In genomic region chr1:87041119-87041518, GRCm38 (mm10) we compare ENCODE assay signal across 8 mouse cellular contexts. TPM values are rescaled to one million over a fixed set of nuclear protein-coding genes. Genes with fewer than 3 reads are reported as not detected.
DNase-seq lines count a peak whose midpoint lies in the region; ATAC-seq and TF ChIP-seq lines count a peak whose summit lies in the region.
"Had no signal": no experiment of that assay in that cellular context is flagged by ENCODE, and none has a peak within 500 bp of the region (broad histone marks: within the 10 kb centered on the region; RNA-seq: fewer than 3 reads in every experiment).

No protein-coding gene starts in this region.

- no peak overlapping the region for H3K9ac ChIP-seq in ES-E14 (ENCODE audit: insufficient read depth, low read depth, low read length, poor library complexity, severe bottlenecking)
- no peak overlapping the region for H3K9ac ChIP-seq in midbrain, embryonic 13.5 days (replicated peaks)
- H3K9ac ChIP-seq: limb, embryonic 15.5 days had no signal

- no peak overlapping the region for H3K4me2 ChIP-seq in midbrain, embryonic 13.5 days (replicated peaks)

- H3K27me3 ChIP-seq in midbrain, embryonic 13.5 days = no peaks in the 10 kb centered on the region
- H3K27me3 ChIP-seq: limb, embryonic 15.5 days had no signal

- no peak for TF ChIP-seq POLR2A in embryonic fibroblast, embryonic 13.5 days (IDR thresholded peaks at IDR 0.05; ENCODE audit: low read depth, low read length)

- no peak overlapping the region for H3K4me3 ChIP-seq in ES-E14 (ENCODE audit: insufficient read depth in 1 of 2, low read depth in 1 of 2, low read length in 2 of 2, poor library complexity in 1 of 2, severe bottlenecking in 1 of 2)
- no peak overlapping the region for H3K4me3 ChIP-seq in embryonic fibroblast, embryonic 13.5 days (ENCODE audit: insufficient read depth, low read length)
- no peak overlapping the region for H3K4me3 ChIP-seq in left cerebral cortex, adult 2 months
- H3K4me3 ChIP-seq in midbrain, embryonic 13.5 days (replicated peaks) = no peak overlapping the region
- H3K4me3 ChIP-seq: limb, embryonic 15.5 days had no signal

- peak; percentile 69 for DNase-seq in ES-E14 (ENCODE audit: low read depth, low spot score)
- peak; percentile 79 for DNase-seq in adrenal gland, postnatal 14 days
- DNase-seq in heart, postnatal 25 days (ENCODE audit: low spot score) = peak; percentile 34
- DNase-seq in left cerebral cortex, adult 2 months (ENCODE audit: extremely low spot score in 1 of 2, low spot score in 2 of 2) = peak; percentile 70 to 76
- DNase-seq in spleen, adult 18-20 months = peak; percentile 26 to 69

- in situ Hi-C loops in ES-E14 (cut with MboI; ENCODE audit: low sequenced_read_pairs in 2 of 2, unreplicated experiment in 2 of 2) = no loop called here

- H3K36me3 ChIP-seq in ES-E14 (ENCODE audit: control insufficient read depth, insufficient read depth, low read length, poor library complexity, severe bottlenecking) = no peaks in the 10 kb centered on the region
- peaks cover 11% of the 10 kb centered on the region for H3K36me3 ChIP-seq in midbrain, embryonic 13.5 days

- ATAC-seq in midbrain, embryonic 13.5 days = peak; percentile 28; the same call in 1 of the 2 replicates

- intact Hi-C loops in heart, postnatal 25 days (cut with DNase I) = loop anchor here (1.0 to 5.0 kb wide), 3 partner anchors 69 to 422 kb away; no protein-coding TSS in a partner anchor
- intact Hi-C loops in left cerebral cortex, adult 2 months (cut with DNase I) = loop anchor here (10.0 kb wide), 1 partner anchor 276 kb away; no protein-coding TSS in a partner anchor

- H3K9me3 ChIP-seq in ES-E14 (ENCODE audit: control insufficient read depth, insufficient read depth, low read depth, low read length) = no peaks in the 10 kb centered on the region
- no peaks in the 10 kb centered on the region for H3K9me3 ChIP-seq in midbrain, embryonic 13.5 days
- H3K9me3 ChIP-seq: limb, embryonic 15.5 days had no signal

- no peak overlapping the region for H3K27ac ChIP-seq in ES-E14 (ENCODE audit: insufficient read depth, low read depth, low read length, poor library complexity, severe bottlenecking)
- H3K27ac ChIP-seq in embryonic fibroblast, embryonic 13.5 days (ENCODE audit: insufficient read depth, low read length) = no peak overlapping the region
- no peak overlapping the region for H3K27ac ChIP-seq in left cerebral cortex, adult 2 months
- H3K27ac ChIP-seq in midbrain, embryonic 13.5 days = no peak overlapping the region

- WGBS in midbrain, embryonic 13.5 days = 29% methylated on average over 3 of the region's 3 CpGs

- peak; percentile 42; the same call in 1 of the 2 replicates for TF ChIP-seq CTCF in embryonic fibroblast, embryonic 13.5 days (IDR thresholded peaks at IDR 0.05; ENCODE audit: borderline replicate concordance, insufficient read depth, low read length)
- TF ChIP-seq CTCF in left cerebral cortex, adult 2 months (IDR thresholded peaks at IDR 0.05) = peak; percentile 90

- peaks cover 0 to 5% of the 10 kb centered on the region in 2 experiments; a peak in 2 of 4 replicates for H3K4me1 ChIP-seq in ES-E14 (ENCODE audit: control insufficient read depth in 2 of 2, insufficient read depth in 2 of 2, low read length in 2 of 2, poor library complexity in 1 of 2)
- peaks cover 6% of the 10 kb centered on the region; the same call in 1 of the 2 replicates for H3K4me1 ChIP-seq in embryonic fibroblast, embryonic 13.5 days (ENCODE audit: control insufficient read depth, insufficient read depth, low read length)
- peaks cover 5% of the 10 kb centered on the region for H3K4me1 ChIP-seq in midbrain, embryonic 13.5 days (replicated peaks)

TF ChIP-seq in ES-E14, 5 proteins besides CTCF, POLR2A, EP300 and RAD21:
- TF ChIP-seq HCFC1 (IDR thresholded peaks at IDR 0.05; ENCODE audit: borderline replicate concordance, insufficient read depth, low read length) = no peak
- TF ChIP-seq MAFK (IDR thresholded peaks at IDR 0.05; ENCODE audit: insufficient read depth, low read depth, low read length) = no peak
- TF ChIP-seq CHD2 (IDR thresholded peaks at IDR 0.05; ENCODE audit: low read depth, low read length) = no peak
- no peak for TF ChIP-seq ZNF384 (IDR thresholded peaks at IDR 0.05; ENCODE audit: low read depth, low read length)

RNA-seq across cellular contexts. Expression of gene Alppl2, which starts 48.6 kb away (rescaled TPM):
- 2.4 and 5.2 TPM in 2 replicates for total RNA-seq in ES-E14 (2012; rRNA removed)
- not detected in 2 replicates for total RNA-seq in adrenal gland, postnatal 14 days (2021)
- not detected in 2 replicates for polyA plus RNA-seq in embryonic fibroblast, embryonic 13.5 days (2011; ENCODE audit: insufficient read length, low read depth, missing spikeins)
- total RNA-seq in heart, postnatal 25 days (2021) = not detected
- not detected for total RNA-seq in left cerebral cortex, adult 2 months (2021)
- not detected in 2 replicates for polyA plus RNA-seq in midbrain, embryonic 13.5 days (2015; fragmentation: Nextera tagmentation; extraction: Ambion mirVana)
- polyA plus RNA-seq: limb, embryonic 15.5 days had no signal
